Mouse (Mus musculus): ENCODE measurements at regions not wholly inside any gene's neighbourhood (a gene's known extent, or its start where the extent isn't known, plus 50 kb on each side); places are given as distances from the start of the nearest gene placed in this dataset.

GRCm38 (mm10) chr7:113621316-113621715, 107.7 kb downstream of the Far1 start:
- Histone ChIP-seq H3K4me3 (replicated peaks; ENCODE audit: control insufficient read depth, low read depth, low read length) (no peak overlapping the region), H3K4me1 (ENCODE audit: control insufficient read depth, insufficient read depth, low read length) (no peaks in the 10 kb centered on the region; the same call in 1 of the 2 replicates), H3K27ac (ENCODE audit: control insufficient read depth, insufficient read depth, low read depth, low read length, poor library complexity) (no peak overlapping the region)
- 82% methylated on average over 8 of the region's 8 CpGs for WGBS
- TF ChIP-seq CTCF (IDR thresholded peaks at IDR 0.05; ENCODE audit: control insufficient read depth, insufficient read depth, low read length): no peak
- no peak for TF ChIP-seq POLR2A (IDR thresholded peaks at IDR 0.05; ENCODE audit: borderline replicate concordance, control insufficient read depth, low read depth, low read length)

GRCm38 (mm10) chr7:113621898-113622510, 108.4 kb downstream of the Far1 start:
- 8% methylated on average over 13 of the region's 13 CpGs for WGBS
- TF ChIP-seq POLR2A (IDR thresholded peaks at IDR 0.05; ENCODE audit: borderline replicate concordance, control insufficient read depth, low read depth, low read length) (no peak), CTCF (IDR thresholded peaks at IDR 0.05; ENCODE audit: control insufficient read depth, insufficient read depth, low read length) (no peak)
- H3K4me3 ChIP-seq (replicated peaks; ENCODE audit: control insufficient read depth, low read depth, low read length): no peak overlapping the region

DNA sequence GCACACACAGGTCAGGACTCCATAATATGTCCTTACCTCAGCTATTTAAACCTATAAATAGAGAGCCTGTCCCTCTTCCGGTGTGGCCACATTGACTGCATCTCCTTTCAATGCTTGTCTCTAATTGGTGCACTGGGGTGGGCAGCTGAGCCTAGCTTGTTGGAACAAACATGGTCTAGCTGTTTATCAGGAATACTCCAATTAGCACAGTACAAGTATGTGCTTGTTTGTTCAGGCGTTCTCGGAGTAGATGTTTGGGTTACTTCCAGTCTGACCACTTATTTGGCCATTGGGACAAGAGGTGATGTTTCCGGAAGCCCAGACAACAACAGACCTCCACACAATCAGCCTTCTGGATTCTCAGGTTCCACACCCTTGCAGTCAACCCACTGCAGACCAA, 109.7 kb downstream of the Far1 start:
- Histone ChIP-seq H3K4me3 (replicated peaks; ENCODE audit: control insufficient read depth, low read depth, low read length) (no peak overlapping the region), H3K27ac (ENCODE audit: control insufficient read depth, insufficient read depth, low read depth, low read length, poor library complexity) (no peak overlapping the region), H3K4me1 (ENCODE audit: control insufficient read depth, insufficient read depth, low read length) (no peaks in the 10 kb centered on the region; the same call in 1 of the 2 replicates)
- WGBS: 87% methylated on average over 4 of the region's 4 CpGs
- TF ChIP-seq POLR2A (IDR thresholded peaks at IDR 0.05; ENCODE audit: borderline replicate concordance, control insufficient read depth, low read depth, low read length): no peak
- TF ChIP-seq CTCF (IDR thresholded peaks at IDR 0.05; ENCODE audit: control insufficient read depth, insufficient read depth, low read length): no peak

More at GRCm38 (mm10) chr7:113621898-113622510, 108.4 kb downstream of the Far1 start:
- H3K4me1 ChIP-seq (ENCODE audit: control insufficient read depth, insufficient read depth, low read length): no peaks in the 10 kb centered on the region; the same call in 1 of the 2 replicates
- no peak overlapping the region for H3K27ac ChIP-seq (ENCODE audit: control insufficient read depth, insufficient read depth, low read depth, low read length, poor library complexity)

GRCm38 (mm10) chr7:113623962-113624361, 110.3 kb downstream of the Far1 start:
- no peak for TF ChIP-seq CTCF (IDR thresholded peaks at IDR 0.05; ENCODE audit: control insufficient read depth, insufficient read depth, low read length)
- Histone ChIP-seq H3K4me1 (ENCODE audit: control insufficient read depth, insufficient read depth, low read length) (no peaks in the 10 kb centered on the region; the same call in 1 of the 2 replicates), H3K27ac (ENCODE audit: control insufficient read depth, insufficient read depth, low read depth, low read length, poor library complexity) (no peak overlapping the region), H3K4me3 (replicated peaks; ENCODE audit: control insufficient read depth, low read depth, low read length) (no peak overlapping the region)
- 49% methylated on average over 6 of the region's 6 CpGs for WGBS

DNA sequence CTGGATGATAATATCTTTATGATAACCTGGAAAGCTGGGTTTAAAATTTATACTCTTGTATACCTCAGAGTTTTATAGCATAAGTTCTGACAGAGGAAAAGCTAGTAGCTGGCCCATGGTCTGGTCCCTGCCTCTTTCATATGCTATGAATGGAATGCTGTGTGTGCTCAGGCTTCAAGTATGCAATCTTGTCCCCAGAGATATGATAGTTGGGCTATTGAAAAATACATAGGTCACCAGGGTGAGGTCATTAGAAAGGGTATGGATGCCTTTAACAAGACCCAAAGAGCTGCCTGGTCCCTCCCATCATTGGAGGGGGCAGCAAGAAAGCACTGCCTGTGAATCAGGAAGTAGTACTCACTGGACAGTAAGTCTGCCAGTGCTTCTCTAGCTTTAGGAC, 113.1 kb downstream of the Far1 start:
- no peaks in the 10 kb centered on the region; the same call in 1 of the 2 replicates for H3K4me1 ChIP-seq (ENCODE audit: control insufficient read depth, insufficient read depth, low read length)

DNA sequence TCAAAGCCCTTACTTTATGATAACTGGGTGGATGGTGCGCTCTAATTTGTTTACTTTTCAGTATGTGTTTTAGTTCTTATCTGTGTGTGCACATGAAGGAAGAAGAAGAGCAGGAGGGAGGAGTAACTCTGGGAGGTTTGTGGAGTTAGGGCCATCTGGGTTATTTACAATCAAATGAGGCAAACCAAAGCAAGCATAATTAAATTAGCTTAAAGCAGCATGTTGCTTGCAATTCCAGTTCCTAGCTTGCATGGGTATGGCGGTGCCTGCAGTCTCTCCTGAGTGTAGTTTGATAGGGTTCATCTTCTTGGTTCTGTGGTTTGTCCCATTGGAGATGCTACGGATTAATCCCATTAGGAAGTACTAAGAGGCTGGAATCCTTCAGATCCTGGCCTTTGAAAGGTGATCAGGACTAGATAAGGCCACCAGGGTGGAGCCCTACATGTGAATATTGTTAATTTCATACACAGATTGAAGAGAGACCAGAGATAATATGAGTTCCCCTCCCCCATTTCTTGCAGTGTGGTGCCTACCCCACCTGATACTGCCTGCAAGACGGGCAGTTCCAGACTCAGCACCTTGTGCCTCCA, 123.5 kb downstream of the Far1 start:
- Histone ChIP-seq H3K27ac (ENCODE audit: control insufficient read depth, insufficient read depth, low read depth, low read length, poor library complexity) (no peak overlapping the region), H3K4me1 (ENCODE audit: control insufficient read depth, insufficient read depth, low read length) (no peaks in the 10 kb centered on the region), H3K4me3 (replicated peaks; ENCODE audit: control insufficient read depth, low read depth, low read length) (no peak overlapping the region)
- WGBS: 84% methylated on average over 4 of the region's 4 CpGs
- TF ChIP-seq POLR2A (IDR thresholded peaks at IDR 0.05; ENCODE audit: borderline replicate concordance, control insufficient read depth, low read depth, low read length) (no peak), CTCF (IDR thresholded peaks at IDR 0.05; ENCODE audit: control insufficient read depth, insufficient read depth, low read length) (no peak)

More for the DNA sequence above, 113.1 kb downstream of the Far1 start:
- TF ChIP-seq POLR2A (IDR thresholded peaks at IDR 0.05; ENCODE audit: borderline replicate concordance, control insufficient read depth, low read depth, low read length) (no peak), CTCF (IDR thresholded peaks at IDR 0.05; ENCODE audit: control insufficient read depth, insufficient read depth, low read length) (no peak)
- no peak overlapping the region for H3K27ac ChIP-seq (ENCODE audit: control insufficient read depth, insufficient read depth, low read depth, low read length, poor library complexity)
- H3K4me3 ChIP-seq (replicated peaks; ENCODE audit: control insufficient read depth, low read depth, low read length): no peak overlapping the region

GRCm38 (mm10) chr7:113638098-113638497, 124.5 kb downstream of the Far1 start:
- Histone ChIP-seq H3K27ac (ENCODE audit: control insufficient read depth, insufficient read depth, low read depth, low read length, poor library complexity) (no peak overlapping the region), H3K4me3 (replicated peaks; ENCODE audit: control insufficient read depth, low read depth, low read length) (no peak overlapping the region), H3K4me1 (ENCODE audit: control insufficient read depth, insufficient read depth, low read length) (no peaks in the 10 kb centered on the region)
- no peak for TF ChIP-seq CTCF (IDR thresholded peaks at IDR 0.05; ENCODE audit: control insufficient read depth, insufficient read depth, low read length)
- no peak for TF ChIP-seq POLR2A (IDR thresholded peaks at IDR 0.05; ENCODE audit: borderline replicate concordance, control insufficient read depth, low read depth, low read length)
- 75% methylated on average over 6 of the region's 6 CpGs for WGBS

DNA sequence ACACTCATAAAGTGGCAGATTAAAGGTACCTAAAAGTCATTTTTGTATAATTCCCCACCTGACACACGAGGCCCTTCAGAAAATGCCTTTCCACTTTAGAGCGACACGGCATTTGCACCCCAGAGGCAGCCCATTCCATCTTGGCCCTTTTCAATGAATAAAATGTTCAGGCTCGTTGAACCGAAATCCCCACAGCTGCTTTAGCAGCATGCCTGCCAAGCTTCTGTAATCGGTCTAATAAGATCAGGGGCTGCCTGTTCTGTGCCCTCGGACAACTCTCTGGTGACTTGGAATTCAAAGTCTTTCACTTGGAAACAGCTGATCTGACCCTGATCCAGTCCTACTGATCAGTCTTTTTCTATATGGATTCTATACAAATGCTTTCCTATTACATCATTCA, 123.3 kb upstream of the Spon1 start:
- H3K4me1 ChIP-seq (ENCODE audit: control insufficient read depth, insufficient read depth, low read length): no peaks in the 10 kb centered on the region
- WGBS: 87% methylated on average over 7 of the region's 7 CpGs
- TF ChIP-seq CTCF (IDR thresholded peaks at IDR 0.05; ENCODE audit: control insufficient read depth, insufficient read depth, low read length) (no peak), POLR2A (IDR thresholded peaks at IDR 0.05; ENCODE audit: borderline replicate concordance, control insufficient read depth, low read depth, low read length) (no peak)
- no peak overlapping the region for H3K4me3 ChIP-seq (replicated peaks; ENCODE audit: control insufficient read depth, low read depth, low read length)
- H3K27ac ChIP-seq (ENCODE audit: control insufficient read depth, insufficient read depth, low read depth, low read length, poor library complexity): no peak overlapping the region
